In the genomic region with DNA sequence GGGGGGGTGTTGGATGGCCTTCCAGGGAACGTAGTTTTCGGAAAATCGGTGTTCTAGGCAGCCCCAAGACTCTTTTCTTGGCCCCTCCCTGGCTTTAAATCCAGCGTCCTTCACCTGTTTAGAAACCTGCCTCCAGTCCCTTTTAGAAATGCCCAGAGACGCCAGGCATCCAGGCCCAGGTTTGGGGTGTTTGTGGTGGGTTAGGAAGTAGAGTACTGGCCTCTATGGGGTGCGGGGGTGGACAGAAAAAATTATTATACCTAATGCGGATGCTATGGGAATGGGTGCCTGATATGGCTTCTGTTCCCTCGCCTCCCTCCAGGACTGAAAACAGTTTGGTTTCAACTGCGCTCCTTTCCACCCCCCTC, we compare ENCODE assay signal across 8 mouse cellular contexts. TPM values are rescaled to one million over a fixed set of nuclear protein-coding genes. Genes with fewer than 3 reads are reported as not detected.
DNase-seq lines count a peak whose midpoint lies in the region; ATAC-seq lines count a peak whose summit lies in the region.

No protein-coding gene starts in this region.

- H3K9ac ChIP-seq in heart, embryonic 15.5 days, result peak overlapping the region; percentile 71
- H3K9ac ChIP-seq in hindbrain, embryonic 11.5 days (ENCODE audit: low read depth, low read length), result peak overlapping the region; percentile 91
- peak overlapping the region; percentile 92 for H3K9ac ChIP-seq in midbrain, embryonic 11.5 days (ENCODE audit: low read length)

- peaks cover 33% of the 10 kb centered on the region for H3K4me1 ChIP-seq in heart, embryonic 15.5 days (replicated peaks)
- H3K4me1 ChIP-seq in hindbrain, embryonic 11.5 days (replicated peaks; ENCODE audit: control insufficient read depth, insufficient read depth, low read length), result peaks cover 9% of the 10 kb centered on the region; the same call in 1 of the 2 replicates
- peaks cover 16% of the 10 kb centered on the region for H3K4me1 ChIP-seq in midbrain, embryonic 11.5 days (ENCODE audit: control insufficient read depth, insufficient read depth, low read length)

- WGBS in heart, embryonic 15.5 days, result 4% methylated on average over 9 of the region's 9 CpGs
- WGBS in hindbrain, embryonic 11.5 days, result 3% methylated on average over 8 of the region's 9 CpGs
- whole genome bisulfite sequencing in midbrain, embryonic 11.5 days, result under 1% methylated on average over 9 of the region's 9 CpGs

- no peaks in the 10 kb centered on the region for H3K9me3 ChIP-seq in heart, embryonic 15.5 days (replicated peaks)
- no peaks in the 10 kb centered on the region for H3K9me3 ChIP-seq in hindbrain, embryonic 11.5 days (ENCODE audit: control insufficient read depth, low read length)
- no peaks in the 10 kb centered on the region for H3K9me3 ChIP-seq in midbrain, embryonic 11.5 days (ENCODE audit: control insufficient read depth, low read length)

- H3K4me2 ChIP-seq in heart, embryonic 15.5 days, result peak overlapping the region; percentile 90
- peak overlapping the region; percentile 98 for H3K4me2 ChIP-seq in hindbrain, embryonic 11.5 days (replicated peaks; ENCODE audit: low read depth, low read length)
- peak overlapping the region; percentile 92 for H3K4me2 ChIP-seq in midbrain, embryonic 11.5 days

- H3K36me3 ChIP-seq in heart, embryonic 15.5 days, result no peaks in the 10 kb centered on the region
- H3K36me3 ChIP-seq in hindbrain, embryonic 11.5 days (ENCODE audit: control insufficient read depth, insufficient read depth, low read length), result no peaks in the 10 kb centered on the region
- H3K36me3 ChIP-seq in midbrain, embryonic 11.5 days (ENCODE audit: control insufficient read depth, insufficient read depth, low read length), result no peaks in the 10 kb centered on the region

- no peak for DNase-seq in heart, adult 11 months
- DNase-seq in hindbrain, embryonic 11.5 days (ENCODE audit: low spot score), result no peak
- DNase-seq in midbrain, embryonic 11.5 days (ENCODE audit: low spot score, missing footprints), result peak; percentile 91
- DNase-seq in thymus, postnatal 25 days, result no peak
- DNase-seq in left cerebral cortex, postnatal 10 days (ENCODE audit: extremely low spot score in 1 of 2, low spot score in 2 of 2), result no peak
- DNase-seq in layer of hippocampus, adult 11-12 months (ENCODE audit: low spot score), result no peak

- intact Hi-C loops in left cerebral cortex, postnatal 10 days (cut with DNase I), result loop anchor here (5.0 to 10.0 kb wide), 5 partner anchors 203 to 703 kb away; no protein-coding TSS in a partner anchor

- ATAC-seq in heart, embryonic 15.5 days (replicated peaks; ENCODE audit: insufficient number of reproducible peaks, insufficient read depth, low FRiP score, low read depth), result no peak
- ATAC-seq in common myeloid progenitor, adult 5-6 weeks (replicated peaks; ENCODE audit: low read depth, poor library complexity, severe bottlenecking), result 0 out of 2 replicates have a peak, but pooled peaks have one; percentile 9
- no peak for ATAC-seq in hindbrain, embryonic 11.5 days (ENCODE audit: low FRiP score)
- no peak for ATAC-seq in midbrain, embryonic 11.5 days (ENCODE audit: low FRiP score)

- H3K27me3 ChIP-seq in heart, embryonic 15.5 days, result peaks cover 31% of the 10 kb centered on the region
- H3K27me3 ChIP-seq in hindbrain, embryonic 11.5 days (ENCODE audit: control insufficient read depth, insufficient read depth, low read length), result peaks cover 5% of the 10 kb centered on the region; the same call in 1 of the 2 replicates
- peaks cover 22% of the 10 kb centered on the region for H3K27me3 ChIP-seq in midbrain, embryonic 11.5 days (ENCODE audit: control insufficient read depth, insufficient read depth, low read length)

- peak overlapping the region; percentile 73 for H3K4me3 ChIP-seq in heart, embryonic 15.5 days
- peak overlapping the region; percentile 74 for H3K4me3 ChIP-seq in hindbrain, embryonic 11.5 days (ENCODE audit: low read depth, low read length)
- H3K4me3 ChIP-seq in midbrain, embryonic 11.5 days (ENCODE audit: low read depth, low read length), result peak overlapping the region; percentile 71

- no peak overlapping the region for H3K27ac ChIP-seq in heart, embryonic 15.5 days
- no peak overlapping the region for H3K27ac ChIP-seq in hindbrain, embryonic 11.5 days (ENCODE audit: low read depth, low read length)
- no peak overlapping the region; the same call in 1 of the 2 replicates for H3K27ac ChIP-seq in midbrain, embryonic 11.5 days (ENCODE audit: low read depth, low read length)

RNA-seq across cellular contexts. Expression of gene Tenm4, which starts 41.2 kb away (rescaled TPM):
- polyA plus RNA-seq in heart, embryonic 15.5 days (2015; fragmentation: Nextera tagmentation; extraction: Ambion mirVana), result 7.9 and 11.1 TPM in 2 replicates
- not detected in 2 replicates for total RNA-seq in common myeloid progenitor, adult 5-6 weeks (2017)
- 19.3 and 24.0 TPM in 2 replicates for polyA plus RNA-seq in hindbrain, embryonic 11.5 days (2014; fragmentation: Nextera tagmentation; extraction: Ambion mirVana)
- polyA plus RNA-seq in midbrain, embryonic 11.5 days (2014; fragmentation: Nextera tagmentation; extraction: Ambion mirVana), result 21.1 and 24.8 TPM in 2 replicates
- total RNA-seq in left cerebral cortex, postnatal 10 days (2021), result 100 to 1,000 TPM; 104 to 114 TPM
